9 mouse cellular contexts compared by ENCODE assay signal in genomic region chr5:112297257-112297656, GRCm38 (mm10). TPM values are rescaled to one million over a fixed set of nuclear protein-coding genes. Genes with fewer than 3 reads are reported as not detected.
DNase-seq lines count a peak whose midpoint lies in the region; ATAC-seq and TF ChIP-seq lines count a peak whose summit lies in the region.
"Had no signal": no experiment of that assay in that cellular context is flagged by ENCODE, and none has a peak within 500 bp of the region (broad histone marks: within the 10 kb centered on the region; RNA-seq: fewer than 3 reads in every experiment).

No protein-coding gene starts in this region.

- 70% methylated on average over 2 of the region's 2 CpGs for WGBS in kidney, embryonic 15.5 days
- 20% methylated on average over 2 of the region's 2 CpGs for WGBS in liver, embryonic 16.5 days (ENCODE audit: insufficient replicate concordance)
- 72% methylated on average over 2 of the region's 2 CpGs for WGBS in forebrain, embryonic 15.5 days

- H3K27me3 ChIP-seq in kidney, embryonic 15.5 days, result no peaks in the 10 kb centered on the region
- no peaks in the 10 kb centered on the region for H3K27me3 ChIP-seq in C2C12 (ENCODE audit: control insufficient read depth, insufficient read depth, insufficient read length)
- no peaks in the 10 kb centered on the region for H3K27me3 ChIP-seq in liver, embryonic 16.5 days (ENCODE audit: control insufficient read depth, insufficient read depth, low read depth, low read length)
- H3K27me3 ChIP-seq in forebrain, embryonic 15.5 days, result no peaks in the 10 kb centered on the region

- peak overlapping the region; percentile 28 for H3K27ac ChIP-seq in kidney, embryonic 15.5 days
- H3K27ac ChIP-seq in liver, embryonic 16.5 days (ENCODE audit: low read length), result peak overlapping the region; percentile 36
- H3K27ac ChIP-seq in forebrain, embryonic 15.5 days (replicated peaks), result no peak overlapping the region

- no peak overlapping the region for H3ac ChIP-seq in C2C12 (ENCODE audit: control insufficient read depth, insufficient read length, low read depth)

- H3K79me3 ChIP-seq in C2C12 (ENCODE audit: low read depth), result peaks cover 90% of the 10 kb centered on the region

- H3K4me1 ChIP-seq in kidney, embryonic 15.5 days, result peaks cover 67% of the 10 kb centered on the region
- peaks cover 90% of the 10 kb centered on the region for H3K4me1 ChIP-seq in liver, embryonic 16.5 days (ENCODE audit: control insufficient read depth, low read depth, low read length)
- 0 out of 2 replicates have a peak, but pooled peaks cover 8% of the 10 kb centered on the region for H3K4me1 ChIP-seq in forebrain, embryonic 15.5 days

- H3K4me3 ChIP-seq in kidney, embryonic 15.5 days (replicated peaks), result no peak overlapping the region
- no peak overlapping the region for H3K4me3 ChIP-seq in C2C12 (ENCODE audit: insufficient read depth, poor library complexity, severe bottlenecking)
- no peak overlapping the region for H3K4me3 ChIP-seq in liver, embryonic 16.5 days (ENCODE audit: low read depth, low read length)
- no peak overlapping the region for H3K4me3 ChIP-seq in forebrain, embryonic 15.5 days

- TF ChIP-seq CTCF in C2C12 (IDR thresholded peaks at IDR 0.05; ENCODE audit: control insufficient read depth, insufficient read depth, insufficient read length), result no peak

- no peak for ATAC-seq in kidney, embryonic 15.5 days (replicated peaks; ENCODE audit: low FRiP score)
- no peak for ATAC-seq in liver, embryonic 16.5 days (ENCODE audit: low read depth)
- no peak for ATAC-seq in frontal cortex, adult (ENCODE audit: low TSS enrichment)
- ATAC-seq in forebrain, embryonic 15.5 days (replicated peaks), result no peak

- 0 out of 2 replicates have a peak, but pooled peaks cover 2% of the 10 kb centered on the region for H3K36me3 ChIP-seq in kidney, embryonic 15.5 days
- H3K36me3 ChIP-seq in C2C12 (ENCODE audit: control insufficient read depth, insufficient read depth), result peaks cover 32% of the 10 kb centered on the region
- no peaks in the 10 kb centered on the region for H3K36me3 ChIP-seq in liver, embryonic 16.5 days (ENCODE audit: control insufficient read depth, insufficient read depth)
- no peaks in the 10 kb centered on the region for H3K36me3 ChIP-seq in forebrain, embryonic 15.5 days

- H3K9me3 ChIP-seq in kidney, embryonic 15.5 days (replicated peaks), result no peaks in the 10 kb centered on the region
- H3K9me3 ChIP-seq in liver, embryonic 16.5 days (replicated peaks; ENCODE audit: control insufficient read depth, low read length), result no peaks in the 10 kb centered on the region
- H3K9me3 ChIP-seq in forebrain, embryonic 15.5 days, result no peaks in the 10 kb centered on the region

- H3K9ac ChIP-seq in kidney, embryonic 15.5 days, result no peak overlapping the region
- H3K9ac ChIP-seq in liver, embryonic 16.5 days (ENCODE audit: low read depth, low read length), result no peak overlapping the region
- no peak overlapping the region for H3K9ac ChIP-seq in forebrain, embryonic 15.5 days (replicated peaks)

- peaks cover 100% of the 10 kb centered on the region for H3K79me2 ChIP-seq in C2C12 (ENCODE audit: control insufficient read depth, insufficient read depth)

- no peak for DNase-seq in kidney, adult 18-20 months
- peak; percentile 89 for DNase-seq in T-cell, adult 2 months (ENCODE audit: low spot score)
- no peak for DNase-seq in embryo, embryonic 10.5 days (ENCODE audit: low spot score)
- DNase-seq: adrenal gland, adult 8-10 months had no signal

- H3K4me2 ChIP-seq in kidney, embryonic 15.5 days, result no peak overlapping the region
- H3K4me2 ChIP-seq in liver, embryonic 16.5 days (ENCODE audit: low read depth, low read length), result 0 out of 2 replicates have a peak overlapping the region, but pooled peaks have one; percentile 12
- H3K4me2 ChIP-seq in forebrain, embryonic 15.5 days (replicated peaks), result no peak overlapping the region

TF ChIP-seq in C2C12, 6 proteins besides CTCF, POLR2A, EP300 and RAD21:
- TF ChIP-seq MYOG (IDR thresholded peaks at IDR 0.05; ENCODE audit: control insufficient read depth, extremely low read depth, insufficient read length), result no peak
- TF ChIP-seq USF1 (IDR thresholded peaks at IDR 0.05; ENCODE audit: low read depth), result peak; percentile 48
- TF ChIP-seq MYOD1 (IDR thresholded peaks at IDR 0.05; ENCODE audit: control insufficient read depth, insufficient read length, low read depth), result no peak

RNA-seq across cellular contexts. Expression of gene Tpst2, which starts 20.8 kb away (rescaled TPM):
- polyA plus RNA-seq in kidney, embryonic 15.5 days (2015; fragmentation: Nextera tagmentation; extraction: Ambion mirVana), result 53.4 and 60.0 TPM in 2 replicates
- 155 TPM for polyA plus RNA-seq in C2C12 (2012; fragmentation: generic; extraction: Trizol)
- polyA plus RNA-seq in liver, embryonic 16.5 days (2015; fragmentation: Nextera tagmentation; extraction: Ambion mirVana), result 38.5 and 38.8 TPM in 2 replicates
- 28.8 and 29.5 TPM in 2 replicates for polyA plus RNA-seq in forebrain, embryonic 15.5 days (2015; fragmentation: Nextera tagmentation; extraction: Ambion mirVana)

RNA-seq across cellular contexts. Expression of gene Tfip11, which starts 28.9 kb away (rescaled TPM):
- polyA plus RNA-seq in kidney, embryonic 15.5 days (2015; fragmentation: Nextera tagmentation; extraction: Ambion mirVana), result 30.5 and 33.8 TPM in 2 replicates
- polyA plus RNA-seq in C2C12 (2012; fragmentation: generic; extraction: Trizol), result 44.9 TPM
- polyA plus RNA-seq in liver, embryonic 16.5 days (2015; fragmentation: Nextera tagmentation; extraction: Ambion mirVana), result 11.8 and 12.6 TPM in 2 replicates
- 33.9 and 34.4 TPM in 2 replicates for polyA plus RNA-seq in forebrain, embryonic 15.5 days (2015; fragmentation: Nextera tagmentation; extraction: Ambion mirVana)

RNA-seq across cellular contexts. Expression of gene Crybb1, which starts 41.6 kb away (rescaled TPM):
- 2.1 and 2.4 TPM in 2 replicates for polyA plus RNA-seq in kidney, embryonic 15.5 days (2015; fragmentation: Nextera tagmentation; extraction: Ambion mirVana)
- polyA plus RNA-seq in C2C12 (2012; fragmentation: generic; extraction: Trizol), result 0.06 TPM
- polyA plus RNA-seq in liver, embryonic 16.5 days (2015; fragmentation: Nextera tagmentation; extraction: Ambion mirVana), result 0.28 and 0.32 TPM in 2 replicates
- 5.4 and 5.5 TPM in 2 replicates for polyA plus RNA-seq in forebrain, embryonic 15.5 days (2015; fragmentation: Nextera tagmentation; extraction: Ambion mirVana)

RNA-seq across cellular contexts. Expression of gene Cryba4, which starts 44.9 kb away (rescaled TPM):
- polyA plus RNA-seq in kidney, embryonic 15.5 days (2015; fragmentation: Nextera tagmentation; extraction: Ambion mirVana), result 0.99 and 1.1 TPM in 2 replicates
- polyA plus RNA-seq in C2C12 (2012; fragmentation: generic; extraction: Trizol), result 1.9 TPM
- polyA plus RNA-seq in liver, embryonic 16.5 days (2015; fragmentation: Nextera tagmentation; extraction: Ambion mirVana), result 0.49 and 0.67 TPM in 2 replicates
- 1.6 and 1.8 TPM in 2 replicates for polyA plus RNA-seq in forebrain, embryonic 15.5 days (2015; fragmentation: Nextera tagmentation; extraction: Ambion mirVana)

RNA-seq across cellular contexts. Expression of gene Srrd, which starts 45.6 kb away (rescaled TPM):
- 38.5 and 44.8 TPM in 2 replicates for polyA plus RNA-seq in kidney, embryonic 15.5 days (2015; fragmentation: Nextera tagmentation; extraction: Ambion mirVana)
- 26.2 TPM for polyA plus RNA-seq in C2C12 (2012; fragmentation: generic; extraction: Trizol)
- polyA plus RNA-seq in liver, embryonic 16.5 days (2015; fragmentation: Nextera tagmentation; extraction: Ambion mirVana), result 12.6 and 12.9 TPM in 2 replicates
- polyA plus RNA-seq in forebrain, embryonic 15.5 days (2015; fragmentation: Nextera tagmentation; extraction: Ambion mirVana), result 54.0 and 57.5 TPM in 2 replicates
